Mouse (Mus musculus): ENCODE measurements around the gene Frmd5. TPM values are rescaled to one million over a fixed set of nuclear protein-coding genes. Genes with fewer than 3 reads are reported as not detected.

Gene Frmd5
- total RNA-seq, 2 experiments from 2014 or later = 32.6 to 35.4 TPM

GRCm38 (mm10) chr2:121755056-121755455 lies 51.8 kb downstream of the Frmd5 start:
- DNase-seq (ENCODE audit: low spot score in 2 of 2) = no peak
- 0 out of 2 replicates have a peak overlapping the region, but pooled peaks have one; percentile 1 for H3K27ac ChIP-seq

GRCm38 (mm10) chr2:121750121-121750520 lies 56.8 kb downstream of the Frmd5 start:
- no peak overlapping the region for H3K4me3 ChIP-seq
- no peak for DNase-seq (ENCODE audit: low spot score in 2 of 2)
- no peak overlapping the region for H3K27ac ChIP-seq
- TF ChIP-seq CTCF (conservative IDR thresholded peaks at IDR 0.05) = no peak

More at GRCm38 (mm10) chr2:121755056-121755455, 51.8 kb downstream of the Frmd5 start:
- H3K4me3 ChIP-seq = no peak overlapping the region
- TF ChIP-seq CTCF (conservative IDR thresholded peaks at IDR 0.05) = no peak

DNA sequence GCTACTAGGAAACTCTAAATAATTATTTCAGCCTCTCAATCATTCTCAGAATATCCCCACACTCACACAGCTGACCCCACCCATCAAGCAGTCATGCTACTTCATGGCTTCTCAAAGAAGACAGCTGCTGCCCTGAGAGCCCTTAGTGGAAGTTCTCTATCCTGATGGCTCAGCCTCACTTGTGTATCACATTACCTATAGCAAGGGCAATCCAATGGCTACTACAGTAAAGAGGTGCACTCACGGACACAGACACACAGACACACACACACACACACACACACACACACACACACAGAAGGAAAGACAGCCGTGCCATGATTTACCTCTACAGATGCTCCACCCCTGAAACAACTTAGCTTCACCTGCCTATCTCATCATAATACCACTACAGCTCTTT lies 65.7 kb downstream of the Frmd5 start:
- H3K27ac ChIP-seq = no peak overlapping the region
- TF ChIP-seq CTCF (conservative IDR thresholded peaks at IDR 0.05) = no peak
- H3K4me3 ChIP-seq = no peak overlapping the region
- no peak for DNase-seq (ENCODE audit: low spot score in 2 of 2)

- DNase-seq (ENCODE audit: low spot score in 2 of 2) = no peak
- TF ChIP-seq CTCF (conservative IDR thresholded peaks at IDR 0.05) = no peak
Measured at GRCm38 (mm10) chr2:121739410-121739809, 67.5 kb downstream of the Frmd5 start.

GRCm38 (mm10) chr2:121733426-121733825 lies 73.5 kb downstream of the Frmd5 start:
- Histone ChIP-seq H3K27ac (no peak overlapping the region), H3K4me3 (no peak overlapping the region)
- no peak for DNase-seq (ENCODE audit: low spot score in 2 of 2)
- no peak for TF ChIP-seq CTCF (conservative IDR thresholded peaks at IDR 0.05)

More at GRCm38 (mm10) chr2:121739410-121739809, 67.5 kb downstream of the Frmd5 start:
- Histone ChIP-seq H3K27ac (no peak overlapping the region), H3K4me3 (no peak overlapping the region)

GRCm38 (mm10) chr2:121730486-121730885 lies 76.4 kb downstream of the Frmd5 start:
- no peak for TF ChIP-seq CTCF (conservative IDR thresholded peaks at IDR 0.05)
- no peak for DNase-seq (ENCODE audit: low spot score in 2 of 2)
- Histone ChIP-seq H3K4me3 (no peak overlapping the region), H3K27ac (no peak overlapping the region)

DNA sequence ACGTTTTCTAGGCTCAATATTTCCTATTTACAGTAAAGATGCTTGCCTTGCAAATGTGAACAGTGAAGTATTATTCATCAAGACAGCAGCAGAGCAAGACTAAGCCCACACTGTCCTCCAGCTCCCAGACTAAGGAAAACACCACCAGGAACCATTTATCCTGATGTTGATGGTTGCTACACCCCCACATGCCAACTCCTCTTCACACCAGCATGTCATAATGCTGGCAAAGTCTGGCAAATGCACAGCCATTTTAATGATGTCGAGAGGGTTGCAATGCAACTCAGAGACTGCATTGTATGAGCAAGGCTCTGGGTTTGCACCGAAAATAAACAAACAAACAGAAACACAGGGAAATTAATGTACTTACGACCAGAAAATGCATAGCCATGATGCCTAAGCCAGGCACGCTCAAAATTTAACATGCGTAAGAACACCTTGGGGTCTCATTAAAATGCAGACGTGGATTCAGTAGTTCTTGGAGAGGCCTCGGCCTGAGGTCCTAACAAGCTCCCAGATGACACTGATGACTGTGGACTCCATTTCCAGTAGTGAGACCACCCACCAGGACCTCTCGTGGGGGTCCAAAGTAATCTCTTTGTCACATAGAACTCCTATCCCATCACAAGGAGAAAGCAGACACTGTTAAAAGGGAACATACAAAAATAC lies 77.8 kb downstream of the Frmd5 start:
- Histone ChIP-seq H3K27ac (peak overlapping the region; percentile 64), H3K4me3 (no peak overlapping the region)
- no peak for DNase-seq (ENCODE audit: low spot score in 2 of 2)
- TF ChIP-seq CTCF (conservative IDR thresholded peaks at IDR 0.05) = no peak

GRCm38 (mm10) chr2:121724866-121725265 lies 82.0 kb downstream of the Frmd5 start:
- no peak for TF ChIP-seq CTCF (conservative IDR thresholded peaks at IDR 0.05)
- DNase-seq (ENCODE audit: low spot score in 2 of 2) = no peak
- Histone ChIP-seq H3K27ac (no peak overlapping the region), H3K4me3 (no peak overlapping the region)

- no peak for DNase-seq (ENCODE audit: low spot score in 2 of 2)
- H3K27ac ChIP-seq = no peak overlapping the region
- no peak overlapping the region for H3K4me3 ChIP-seq
- no peak for TF ChIP-seq CTCF (conservative IDR thresholded peaks at IDR 0.05)
Measured at GRCm38 (mm10) chr2:121723796-121724195, 83.1 kb downstream of the Frmd5 start.

DNA sequence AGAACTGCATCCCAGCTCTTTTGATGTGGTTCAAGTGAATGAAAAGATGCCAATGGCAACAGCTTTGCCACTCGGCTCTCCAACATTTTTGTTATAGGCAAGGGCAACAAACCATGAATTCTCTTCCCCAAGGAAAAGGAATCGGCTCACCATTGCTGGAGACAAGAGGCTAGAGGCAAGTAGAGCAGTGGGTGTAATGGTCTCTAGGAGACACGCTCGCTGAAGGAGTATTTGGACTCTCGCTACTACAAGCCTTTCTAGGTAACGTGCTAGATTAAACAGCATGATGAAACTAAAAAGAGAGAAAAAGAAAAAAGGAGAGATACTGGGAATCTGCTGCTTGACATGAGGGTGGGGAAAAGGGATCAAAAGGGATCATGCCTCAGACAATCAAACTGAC lies 87.9 kb downstream of the Frmd5 start:
- no peak overlapping the region for H3K4me3 ChIP-seq
- 0 out of 2 replicates have a peak overlapping the region, but pooled peaks have one; percentile 7 for H3K27ac ChIP-seq
- no peak for TF ChIP-seq CTCF (conservative IDR thresholded peaks at IDR 0.05)
- DNase-seq (ENCODE audit: low spot score in 2 of 2) = no peak

- peak overlapping the region; percentile 74 for H3K27ac ChIP-seq
- TF ChIP-seq CTCF (conservative IDR thresholded peaks at IDR 0.05) = no peak
- DNase-seq (ENCODE audit: low spot score in 2 of 2) = peak; percentile 32 to 64
- no peak overlapping the region for H3K4me3 ChIP-seq
Measured at GRCm38 (mm10) chr2:121717133-121717532, 89.8 kb downstream of the Frmd5 start.

DNA sequence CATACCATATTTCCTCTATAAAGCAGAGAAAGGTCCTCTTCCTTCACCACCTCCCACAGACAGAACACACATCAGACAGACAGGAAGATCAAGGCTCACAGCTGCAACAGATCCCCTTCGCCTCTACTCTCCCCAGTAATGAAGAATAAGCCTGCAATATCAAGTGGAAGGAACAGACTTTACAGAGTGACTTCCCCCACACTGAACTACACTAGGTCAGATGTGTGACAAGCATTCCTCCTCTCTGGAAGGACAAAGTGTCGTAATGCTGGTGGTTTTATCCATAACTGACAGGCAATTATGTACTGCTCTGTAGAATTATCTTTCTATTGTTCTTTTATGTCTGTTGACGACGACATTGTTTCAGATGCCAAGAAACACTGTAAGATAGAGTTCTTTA lies 93.3 kb downstream of the Frmd5 start:
- no peak for DNase-seq (ENCODE audit: low spot score in 2 of 2)
- Histone ChIP-seq H3K27ac (no peak overlapping the region), H3K4me3 (no peak overlapping the region)
- TF ChIP-seq CTCF (conservative IDR thresholded peaks at IDR 0.05) = no peak

GRCm38 (mm10) chr2:121711748-121712384 lies 95.0 kb downstream of the Frmd5 start:
- peak; percentile 13; the same call in 1 of the 2 replicates for TF ChIP-seq CTCF (conservative IDR thresholded peaks at IDR 0.05)
- DNase-seq (ENCODE audit: low spot score in 2 of 2) = peak in 1 of 2 experiments; percentile 23
- H3K27ac ChIP-seq = peak overlapping the region; percentile 12; the same call in 1 of the 2 replicates

GRCm38 (mm10) chr2:121709096-121709495 lies 97.8 kb downstream of the Frmd5 start:
- no peak for TF ChIP-seq CTCF (conservative IDR thresholded peaks at IDR 0.05)
- DNase-seq (ENCODE audit: low spot score in 2 of 2) = no peak
- Histone ChIP-seq H3K27ac (no peak overlapping the region), H3K4me3 (no peak overlapping the region)

More at GRCm38 (mm10) chr2:121711748-121712384, 95.0 kb downstream of the Frmd5 start:
- H3K4me3 ChIP-seq = no peak overlapping the region

All from layer of hippocampus, adult 2 months (tissue).